Mouse (Mus musculus) brain, adult 2 months (tissue): ENCODE measurements at regions not wholly inside any gene's neighbourhood (a gene's known extent, or its start where the extent isn't known, plus 50 kb on each side); places are given as distances from the start of the nearest gene placed in this dataset.
"Not testable (repeated sequence)": the region's sequence is repeated elsewhere in the genome, so short reads cannot be mapped to it uniquely, and the experiment has no call there.

Experiments used
- DNase-seq: peaks from one replicate; pipeline ENCODE4 v3.0.0; 2011; ENCODE audit warnings: low read depth, low spot score

GRCm38 (mm10) chr2:44513080-44513724 is 414.3 kb downstream of the Gtdc1 start:
- peak; percentile 20 for DNase-seq

- peak; percentile 84 for DNase-seq
These were observed 415.1 kb downstream of the Gtdc1 start for GRCm38 (mm10) chr2:44512334-44512733.

GRCm38 (mm10) chr2:44509101-44509500 is 418.4 kb downstream of the Gtdc1 start:
- no peak for DNase-seq

GRCm38 (mm10) chr2:44504273-44504672 is 423.2 kb downstream of the Gtdc1 start:
- DNase-seq, result no peak

GRCm38 (mm10) chr2:44490806-44491205 is 436.7 kb downstream of the Gtdc1 start:
- DNase-seq, result not testable (repeated sequence)

GRCm38 (mm10) chr2:44490230-44490629 is 437.2 kb downstream of the Gtdc1 start:
- no peak for DNase-seq

GRCm38 (mm10) chr2:44485880-44486279 is 441.6 kb downstream of the Gtdc1 start:
- DNase-seq, result peak; percentile 41

GRCm38 (mm10) chr2:44479746-44480145 is 447.7 kb downstream of the Gtdc1 start:
- no peak for DNase-seq

GRCm38 (mm10) chr2:44475456-44475855 is 452.0 kb downstream of the Gtdc1 start:
- DNase-seq, result no peak

GRCm38 (mm10) chr2:44474653-44475052 is 452.8 kb downstream of the Gtdc1 start:
- no peak for DNase-seq

- no peak for DNase-seq
These were observed 456.1 kb downstream of the Gtdc1 start for GRCm38 (mm10) chr2:44471381-44471780.

GRCm38 (mm10) chr2:44470953-44471352 is 456.5 kb downstream of the Gtdc1 start:
- DNase-seq, result no peak

- peak; percentile 37 for DNase-seq
These were observed 462.8 kb downstream of the Gtdc1 start for GRCm38 (mm10) chr2:44464631-44465030.

- DNase-seq, result peak; percentile 14
These were observed 464.7 kb downstream of the Gtdc1 start for GRCm38 (mm10) chr2:44462619-44463329.

GRCm38 (mm10) chr2:44461289-44462250 is 465.9 kb downstream of the Gtdc1 start:
- peak; percentile 36 for DNase-seq

- DNase-seq, result no peak
These were observed 478.0 kb downstream of the Gtdc1 start for GRCm38 (mm10) chr2:44449471-44449870.
